Mouse (Mus musculus) cerebellum, adult 2 months (tissue): ENCODE results near the gene Mcrip1.
"Not testable (repeated sequence)": the region's sequence is repeated elsewhere in the genome, so short reads cannot be mapped to it uniquely, and the experiment has no call there.

Experiments used
- CTCF ChIP-seq: fragments of 200-500 bp; IDR thresholded peaks from 2 replicates; pipeline ENCODE4 v1.5.1; 2011; ENCODE audit warnings: low read depth, mild to moderate bottlenecking, control low read depth, low read length, moderate library complexity, borderline replicate concordance; ENCODE audit not compliant: insufficient read depth
- POLR2A ChIP-seq: fragments of 200-500 bp; IDR thresholded peaks from 2 replicates; pipeline ENCODE4 v1.6.1; 2011; ENCODE audit warnings: low read length, control low read depth, borderline replicate concordance; ENCODE audit not compliant: insufficient read depth

DNA sequence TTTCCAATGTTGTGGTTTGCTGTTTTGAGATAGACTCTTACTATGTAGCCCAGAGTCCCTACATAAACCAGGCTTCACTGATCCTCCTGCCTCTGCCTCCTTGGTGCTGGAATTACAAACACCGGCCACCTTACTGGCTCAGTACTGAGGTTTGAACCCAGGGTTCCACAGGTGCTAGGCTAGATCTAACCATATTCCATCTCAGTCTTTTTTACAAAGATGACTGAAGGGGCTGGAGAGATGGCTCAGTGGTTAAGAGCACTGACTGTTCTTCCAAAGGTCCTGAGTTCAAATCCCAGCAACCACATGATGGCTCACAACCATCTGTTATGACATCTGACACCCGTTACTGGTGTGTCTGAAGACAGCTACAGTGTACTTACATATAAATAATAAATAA, 35.3 kb downstream of the Mcrip1 start:
- TF ChIP-seq CTCF, POLR2A: not testable (repeated sequence)
